Mouse (Mus musculus) E14TG2a.4 (cell line): ENCODE results near the gene Unc5b.
"Not testable (repeated sequence)": the region's sequence is repeated elsewhere in the genome, so short reads cannot be mapped to it uniquely, and the experiment has no call there.

Experiments used
- H3K27me3 ChIP-seq: 2 replicates; pipeline ENCODE4 v1.6.1; 2014; ENCODE audit warnings: low read length, control low read depth; ENCODE audit not compliant: insufficient read depth
- H3K36me3 ChIP-seq: 2 replicates; pipeline ENCODE4 v1.6.1; 2014; ENCODE audit warnings: low read length, control low read depth; ENCODE audit not compliant: insufficient read depth
- H3K4me1 ChIP-seq: replicated peaks from 2 replicates; pipeline ENCODE4 v1.6.1; 2014; ENCODE audit warnings: low read depth, low read length, control low read depth
- H3K4me3 ChIP-seq: replicated peaks from 2 replicates; pipeline ENCODE4 v1.5.1; 2014; ENCODE audit warnings: mild to moderate bottlenecking, low read length
- H3K9me3 ChIP-seq: 2 replicates; pipeline ENCODE4 v1.6.1; 2014; ENCODE audit warnings: low read length, control low read depth
- CTCF ChIP-seq: conservative IDR thresholded peaks from 2 replicates; pipeline ENCODE4 v1.5.1; 2014; ENCODE audit warnings: low read length
- NANOG ChIP-seq: IDR thresholded peaks from 2 replicates; pipeline ENCODE4 v1.6.1; 2014; ENCODE audit warnings: borderline replicate concordance, low read length, mixed read lengths
- POU5F1 ChIP-seq: IDR thresholded peaks from 2 replicates; pipeline ENCODE4 v1.6.1; 2014; ENCODE audit warnings: low read length, borderline replicate concordance

Unc5b gene

GRCm38 (mm10) chr10:60756146-60756545 is 75.2 kb downstream of the Unc5b start:
- no peak for TF ChIP-seq CTCF
- TF ChIP-seq NANOG: no peak
- peaks cover 38% of the 10 kb centered on the region for H3K4me1 ChIP-seq
- no peaks in the 10 kb centered on the region for H3K36me3 ChIP-seq
- no peak overlapping the region for H3K4me3 ChIP-seq
- no peaks in the 10 kb centered on the region for H3K27me3 ChIP-seq
- peaks cover 24% of the 10 kb centered on the region for H3K9me3 ChIP-seq

DNA sequence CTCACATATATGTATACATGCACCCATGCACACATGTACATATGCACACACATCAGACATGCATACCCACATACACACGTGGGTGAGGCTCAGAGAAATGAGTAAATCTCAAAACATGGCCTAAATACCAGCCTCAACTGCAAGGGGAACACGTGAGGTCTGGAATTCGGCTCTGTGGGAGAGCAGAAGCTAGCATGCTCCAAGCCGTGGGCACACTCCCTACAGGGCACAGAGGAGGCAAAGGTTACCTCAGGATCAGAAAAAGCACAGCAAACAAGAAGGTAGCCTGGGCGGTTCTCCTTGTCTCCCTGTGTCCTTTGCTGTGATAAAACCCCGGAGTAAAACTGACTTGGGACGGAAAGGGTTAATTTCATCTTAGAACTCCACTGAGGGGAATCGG is 77.4 kb downstream of the Unc5b start:
- Histone ChIP-seq H3K4me3 (no peak overlapping the region), H3K36me3 (peaks cover 16% of the 10 kb centered on the region), H3K9me3 (peaks cover 24% of the 10 kb centered on the region), H3K27me3 (no peaks in the 10 kb centered on the region), H3K4me1 (peaks cover 41% of the 10 kb centered on the region)
- TF ChIP-seq NANOG: no peak
- TF ChIP-seq POU5F1: no peak
- no peak for TF ChIP-seq CTCF

GRCm38 (mm10) chr10:60753261-60753660 is 78.1 kb downstream of the Unc5b start:
- Histone ChIP-seq H3K4me3 (peak overlapping the region; percentile 84), H3K4me1 (peaks cover 48% of the 10 kb centered on the region), H3K27me3 (no peaks in the 10 kb centered on the region), H3K36me3 (peaks cover 22% of the 10 kb centered on the region), H3K9me3 (peaks cover 24% of the 10 kb centered on the region)
- TF ChIP-seq POU5F1 (no peak), NANOG (no peak)

GRCm38 (mm10) chr10:60752040-60753020 is 79.1 kb downstream of the Unc5b start, which contains the start of gene Slc29a3:
Gene Slc29a3 (minus strand): TSS chr10:60752794.
- TF ChIP-seq NANOG (no peak), CTCF (no peak; the same call in 1 of the 2 replicates), POU5F1 (no peak)
- H3K4me1 ChIP-seq: peaks cover 57% of the 10 kb centered on the region
- peaks cover 20% of the 10 kb centered on the region for H3K9me3 ChIP-seq
- H3K4me3 ChIP-seq: peak within 1 kb of the TSS; percentile 84
- no peaks in the 10 kb centered on the region for H3K27me3 ChIP-seq
- peaks cover 29% of the 10 kb centered on the region for H3K36me3 ChIP-seq

GRCm38 (mm10) chr10:60747667-60748212 is 83.6 kb downstream of the Unc5b start:
- Histone ChIP-seq H3K27me3 (no peaks in the 10 kb centered on the region), H3K36me3 (peaks cover 29% of the 10 kb centered on the region), H3K4me1 (peaks cover 83% of the 10 kb centered on the region), H3K9me3 (no peaks in the 10 kb centered on the region), H3K4me3 (peak overlapping the region; percentile 52)
- TF ChIP-seq POU5F1 (no peak), CTCF (no peak), NANOG (no peak)

DNA sequence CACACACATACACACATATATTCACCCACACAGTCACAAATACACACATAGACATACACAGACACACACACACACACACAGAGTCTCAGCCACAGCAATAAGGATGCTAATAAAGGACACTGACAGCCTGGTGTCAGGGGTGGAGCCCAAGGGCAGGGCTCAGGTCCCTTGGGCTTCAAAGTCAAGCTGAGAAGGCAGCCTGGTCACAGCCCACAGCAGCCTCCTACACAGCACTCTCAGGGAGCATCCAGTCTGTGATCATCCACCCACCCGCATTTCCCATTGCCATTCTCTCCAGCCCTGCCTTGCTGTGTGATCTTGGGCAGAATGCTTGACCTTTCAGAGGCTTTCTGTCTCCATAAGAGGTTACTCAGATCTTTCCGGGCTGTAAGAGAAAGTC is 84.9 kb downstream of the Unc5b start:
- Histone ChIP-seq H3K36me3 (peaks cover 33% of the 10 kb centered on the region), H3K4me1 (peaks cover 85% of the 10 kb centered on the region), H3K4me3 (no peak overlapping the region), H3K27me3 (no peaks in the 10 kb centered on the region), H3K9me3 (no peaks in the 10 kb centered on the region)
- no peak for TF ChIP-seq NANOG
- no peak for TF ChIP-seq POU5F1
- TF ChIP-seq CTCF: no peak

DNA sequence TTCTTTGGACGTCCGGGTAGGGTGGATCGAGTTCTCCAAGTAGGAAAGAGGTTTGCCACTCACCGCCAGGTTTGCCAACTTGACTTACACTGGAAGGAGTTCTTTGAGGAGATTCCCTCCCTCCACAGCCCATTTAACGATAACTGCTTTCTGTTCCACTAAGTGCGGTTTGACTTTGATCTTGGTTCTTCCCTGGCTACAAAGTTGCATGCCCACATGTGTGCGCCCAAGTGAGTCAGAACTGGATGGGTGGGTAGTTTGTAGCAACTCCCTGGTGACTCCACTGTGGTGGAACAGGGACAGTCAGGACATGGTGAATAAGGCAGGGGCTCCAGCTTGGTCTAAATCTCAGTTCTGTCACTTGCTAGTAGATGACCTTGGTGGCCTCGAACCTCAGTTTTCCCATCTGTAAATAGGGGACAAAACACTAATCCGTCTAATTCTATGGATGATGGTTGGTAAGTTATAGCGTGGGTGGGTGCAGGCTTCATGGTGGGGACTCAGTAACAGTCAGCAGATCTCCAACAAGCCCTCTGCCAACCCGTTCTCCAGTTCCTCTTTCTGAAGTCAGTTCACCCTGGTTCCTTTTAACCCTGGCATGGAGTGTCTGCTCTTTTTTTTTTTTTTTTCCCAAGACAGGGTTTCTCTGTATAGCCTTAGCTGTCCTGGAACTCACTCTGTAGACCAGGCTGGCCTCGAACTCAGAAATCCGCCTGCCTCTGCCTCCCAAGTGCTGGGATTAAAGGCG is 86.7 kb downstream of the Unc5b start:
- Histone ChIP-seq H3K36me3 (peaks cover 24% of the 10 kb centered on the region), H3K9me3 (no peaks in the 10 kb centered on the region), H3K4me3 (no peak overlapping the region), H3K4me1 (peaks cover 77% of the 10 kb centered on the region), H3K27me3 (no peaks in the 10 kb centered on the region)
- TF ChIP-seq POU5F1 (no peak), NANOG (no peak), CTCF (no peak)

DNA sequence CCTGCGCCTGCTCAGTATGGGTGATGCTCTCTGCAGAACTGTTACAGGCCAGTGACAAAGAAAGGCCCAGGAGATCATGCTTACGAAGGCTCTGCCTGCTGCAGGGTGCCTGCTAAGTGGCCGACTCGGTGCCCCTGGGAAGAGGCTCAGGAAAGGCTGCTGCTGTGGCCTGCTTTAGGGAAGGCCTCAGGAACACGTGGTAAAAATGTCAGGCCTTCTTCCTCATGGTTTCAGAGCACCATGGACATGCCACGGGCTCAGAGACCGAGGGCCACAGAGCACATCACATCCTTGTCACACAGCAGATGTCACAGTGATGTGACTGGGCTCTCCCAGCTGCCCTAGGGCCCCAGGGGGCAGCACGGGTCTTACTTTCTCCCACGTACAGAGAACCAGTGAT is 87.7 kb downstream of the Unc5b start:
- TF ChIP-seq NANOG (no peak), POU5F1 (no peak), CTCF (no peak)
- H3K9me3 ChIP-seq: no peaks in the 10 kb centered on the region
- H3K4me1 ChIP-seq: peaks cover 81% of the 10 kb centered on the region
- no peaks in the 10 kb centered on the region for H3K27me3 ChIP-seq
- no peak overlapping the region for H3K4me3 ChIP-seq
- H3K36me3 ChIP-seq: peaks cover 14% of the 10 kb centered on the region

- no peaks in the 10 kb centered on the region for H3K9me3 ChIP-seq
- no peaks in the 10 kb centered on the region for H3K27me3 ChIP-seq
- peaks cover 78% of the 10 kb centered on the region for H3K4me1 ChIP-seq
- H3K36me3 ChIP-seq: peaks cover 8% of the 10 kb centered on the region
- no peak for TF ChIP-seq NANOG
- no peak for TF ChIP-seq CTCF
- TF ChIP-seq POU5F1: no peak
- 0 out of 2 replicates have a peak overlapping the region, but pooled peaks have one; percentile 23 for H3K4me3 ChIP-seq
Observed at GRCm38 (mm10) chr10:60742942-60743341, 88.4 kb downstream of the Unc5b start.

DNA sequence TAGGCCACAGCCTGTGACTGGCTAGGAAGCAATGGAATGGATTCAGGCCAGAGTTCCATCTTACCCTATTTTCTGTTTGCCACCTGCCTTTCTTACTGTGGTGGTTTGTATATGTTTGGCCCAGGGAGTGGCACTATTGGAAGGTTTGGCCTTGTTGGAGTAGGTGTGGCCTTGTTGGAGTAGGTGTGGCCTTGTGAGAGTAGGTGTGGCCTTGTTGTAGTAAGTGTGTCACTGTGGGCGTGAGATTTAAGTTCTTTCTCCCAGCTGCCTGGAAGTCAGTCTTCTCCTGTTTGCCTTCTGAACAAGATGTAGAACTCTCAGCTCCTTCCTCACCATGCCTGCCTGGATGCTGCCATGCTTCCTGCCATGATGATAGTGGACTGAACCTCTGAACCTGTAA is 89.1 kb downstream of the Unc5b start:
- H3K9me3 ChIP-seq, H3K27me3 ChIP-seq, H3K4me3 ChIP-seq, H3K36me3 ChIP-seq: not testable (repeated sequence)
- peaks cover 78% of the 10 kb centered on the region for H3K4me1 ChIP-seq
